Mouse (Mus musculus): ENCODE measurements around the gene Prkag2. TPM values are rescaled to one million over a fixed set of nuclear protein-coding genes. Genes with fewer than 3 reads are reported as not detected.

Prkag2 gene
- total RNA-seq, 4 experiments from 2014 or later = 143 to 198 (median 175) TPM

DNA sequence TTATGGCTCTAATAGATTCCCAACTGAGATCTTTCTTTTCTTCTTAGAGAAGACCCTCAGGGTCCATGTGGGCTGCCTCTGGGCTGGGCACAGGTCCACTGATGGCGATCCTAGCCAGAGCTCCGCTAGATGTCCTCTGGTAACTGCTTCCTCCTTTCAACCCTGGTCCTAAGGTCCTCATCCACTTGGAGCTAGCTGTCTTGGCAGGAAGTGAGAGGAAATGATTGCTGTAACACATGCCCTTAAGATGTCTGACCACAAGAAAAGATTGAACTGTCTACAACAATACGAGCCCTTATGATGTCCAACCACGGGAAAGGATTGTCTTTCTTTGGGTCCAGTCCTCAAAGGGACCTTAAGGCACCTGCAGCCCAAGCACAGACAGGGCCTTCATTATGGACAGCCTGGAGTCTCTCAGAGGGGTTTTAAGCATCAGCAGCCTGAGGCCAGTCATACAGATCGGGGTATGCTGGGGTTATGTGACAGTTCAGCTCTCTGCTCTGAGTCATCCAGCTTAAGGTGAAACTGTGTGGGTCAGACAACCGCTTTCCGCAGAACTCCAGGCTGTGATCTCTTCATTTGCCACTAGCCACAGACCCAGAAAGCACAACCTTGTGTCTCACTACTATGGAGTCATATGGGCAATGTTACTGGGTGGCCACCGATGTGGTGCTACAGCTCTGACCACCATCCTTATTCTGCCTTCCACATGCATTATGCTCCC is 129.7 kb downstream of the Prkag2 start:
- DNase-seq (ENCODE audit: low spot score in 2 of 2) = no peak

- no peak for DNase-seq (ENCODE audit: low spot score in 2 of 2)
These were observed 131.1 kb downstream of the Prkag2 start for GRCm38 (mm10) chr5:24969241-24969880.

DNA sequence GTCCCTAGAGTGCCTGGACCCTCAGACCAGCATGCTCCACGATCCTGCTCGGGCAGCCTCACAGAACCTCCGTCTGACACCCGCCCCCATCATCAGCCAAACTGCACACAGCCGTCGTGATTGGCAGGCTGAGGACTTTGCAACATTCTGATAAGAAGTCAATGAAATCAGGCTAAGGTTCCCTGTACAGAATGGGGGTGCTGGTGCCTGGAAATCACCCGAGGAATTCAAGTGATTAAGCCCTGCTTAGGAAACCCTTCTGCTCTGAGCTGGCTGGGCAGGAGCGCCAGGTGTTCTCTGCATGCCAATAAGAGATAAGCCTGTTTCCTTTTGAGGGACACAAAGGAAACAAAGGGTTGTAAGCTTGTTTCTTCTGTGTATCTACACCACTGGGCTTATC is 131.7 kb downstream of the Prkag2 start:
- DNase-seq (ENCODE audit: low spot score in 2 of 2) = no peak

DNA sequence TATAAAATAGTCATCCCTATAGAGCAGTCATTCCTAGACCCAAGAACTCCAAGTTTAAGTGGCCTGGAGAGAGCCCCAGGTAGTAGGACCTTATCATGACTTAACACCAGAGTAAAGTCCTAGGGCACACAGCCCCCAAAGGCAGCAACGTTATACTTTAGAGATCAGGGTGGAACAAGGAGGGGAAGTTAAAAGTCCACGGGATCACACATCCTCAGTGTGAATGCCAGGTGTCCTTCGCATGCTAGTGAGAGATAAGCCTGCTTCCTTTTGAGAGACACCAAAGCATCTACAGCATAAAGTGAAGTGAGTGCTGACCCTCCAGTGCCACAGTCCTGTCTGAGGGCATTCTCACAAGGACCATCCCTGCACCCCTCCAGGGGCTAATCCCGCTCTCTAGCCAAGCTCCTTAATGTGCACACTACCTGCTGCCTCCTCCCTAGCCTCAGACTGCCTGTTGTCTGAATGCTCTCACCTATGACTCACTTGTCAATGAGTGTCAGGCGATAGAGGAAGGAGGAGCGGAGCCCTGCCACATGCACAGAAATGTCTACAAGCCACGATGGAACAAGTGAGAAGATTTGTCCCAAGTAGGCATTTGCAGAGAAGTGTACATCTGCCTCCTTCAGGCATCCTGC is 132.4 kb downstream of the Prkag2 start:
- DNase-seq (ENCODE audit: low spot score in 2 of 2) = no peak

GRCm38 (mm10) chr5:24963776-24964175 is 136.7 kb downstream of the Prkag2 start:
- DNase-seq (ENCODE audit: low spot score in 2 of 2) = no peak

GRCm38 (mm10) chr5:24960791-24961190 is 139.7 kb downstream of the Prkag2 start:
- peak; percentile 48 to 59 for DNase-seq (ENCODE audit: low spot score in 2 of 2)

- DNase-seq (ENCODE audit: low spot score in 2 of 2) = no peak
These were observed 140.7 kb downstream of the Prkag2 start for GRCm38 (mm10) chr5:24959758-24960157.

GRCm38 (mm10) chr5:24958596-24958995 is 141.8 kb downstream of the Prkag2 start:
- DNase-seq (ENCODE audit: low spot score in 2 of 2) = no peak

GRCm38 (mm10) chr5:24956891-24957290 is 143.6 kb downstream of the Prkag2 start:
- DNase-seq (ENCODE audit: low spot score in 2 of 2) = no peak

- peak; percentile 40 to 51 for DNase-seq (ENCODE audit: low spot score in 2 of 2)
These were observed 147.3 kb downstream of the Prkag2 start for GRCm38 (mm10) chr5:24952842-24953741.

- no peak for DNase-seq (ENCODE audit: low spot score in 2 of 2)
These were observed 148.2 kb downstream of the Prkag2 start for GRCm38 (mm10) chr5:24952212-24952611.

DNA sequence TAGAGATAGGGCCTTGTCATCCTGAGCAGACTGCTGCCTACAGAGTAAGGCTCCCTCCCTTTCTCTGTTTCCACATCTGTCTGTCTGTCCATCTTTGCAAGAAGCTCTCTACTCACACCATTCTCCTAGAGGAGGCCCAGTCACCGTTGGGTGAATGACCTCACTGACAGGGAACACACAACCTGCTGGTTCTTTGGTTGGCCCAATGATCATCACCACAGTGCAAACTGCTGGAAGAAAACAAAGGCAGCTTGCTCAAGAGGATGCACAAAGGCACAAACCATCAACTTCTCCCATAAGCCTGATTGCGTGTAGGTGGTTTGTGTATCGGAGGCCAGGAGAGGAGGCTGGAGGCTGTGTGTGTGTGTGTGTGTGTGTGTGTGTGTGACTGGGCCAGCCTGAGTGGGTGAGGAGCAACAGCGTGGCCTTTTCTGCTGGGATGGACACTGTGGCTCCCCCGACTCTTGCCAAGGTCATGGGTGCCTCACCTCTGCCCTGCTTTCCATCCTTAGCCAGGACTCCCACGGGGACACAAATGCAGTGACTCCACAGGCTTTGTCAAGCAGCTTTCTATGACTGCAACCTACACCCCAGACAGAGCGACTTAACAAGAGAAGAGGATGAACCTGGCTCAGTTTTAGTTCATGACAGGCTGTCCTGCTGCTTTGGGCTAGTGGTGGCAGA is 149.4 kb downstream of the Prkag2 start:
- DNase-seq (ENCODE audit: low spot score in 2 of 2) = no peak

GRCm38 (mm10) chr5:24950039-24950438 is 150.4 kb downstream of the Prkag2 start:
- peak; percentile 39 to 45 for DNase-seq (ENCODE audit: low spot score in 2 of 2)

GRCm38 (mm10) chr5:24938046-24938822 is 162.2 kb downstream of the Prkag2 start:
- DNase-seq (ENCODE audit: low spot score in 2 of 2) = no peak

DNA sequence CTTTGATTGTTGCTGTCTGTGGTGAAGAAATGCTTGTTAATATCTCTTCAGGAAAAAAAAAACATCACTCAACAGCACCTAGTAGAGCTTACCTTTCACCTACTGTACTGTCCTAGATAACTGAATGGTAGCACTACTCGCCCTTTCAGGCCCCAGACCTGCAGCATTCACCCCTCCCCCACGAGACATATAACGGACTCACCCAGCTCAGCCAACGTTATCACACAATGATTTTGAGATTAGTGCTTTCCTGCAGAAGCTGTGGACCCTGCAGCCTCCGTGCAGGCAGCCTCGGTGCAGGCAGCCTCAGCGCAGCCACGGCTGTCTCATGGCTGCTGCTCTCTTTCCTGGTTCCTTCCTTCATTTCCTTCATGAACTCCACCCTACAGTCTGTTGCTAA is 164.0 kb downstream of the Prkag2 start:
- DNase-seq (ENCODE audit: low spot score in 2 of 2) = no peak

- DNase-seq (ENCODE audit: low spot score in 2 of 2) = no peak
These were observed 165.0 kb downstream of the Prkag2 start for GRCm38 (mm10) chr5:24935446-24935845.

GRCm38 (mm10) chr5:24933760-24934159 is 166.7 kb downstream of the Prkag2 start:
- DNase-seq (ENCODE audit: low spot score in 2 of 2) = no peak

DNA sequence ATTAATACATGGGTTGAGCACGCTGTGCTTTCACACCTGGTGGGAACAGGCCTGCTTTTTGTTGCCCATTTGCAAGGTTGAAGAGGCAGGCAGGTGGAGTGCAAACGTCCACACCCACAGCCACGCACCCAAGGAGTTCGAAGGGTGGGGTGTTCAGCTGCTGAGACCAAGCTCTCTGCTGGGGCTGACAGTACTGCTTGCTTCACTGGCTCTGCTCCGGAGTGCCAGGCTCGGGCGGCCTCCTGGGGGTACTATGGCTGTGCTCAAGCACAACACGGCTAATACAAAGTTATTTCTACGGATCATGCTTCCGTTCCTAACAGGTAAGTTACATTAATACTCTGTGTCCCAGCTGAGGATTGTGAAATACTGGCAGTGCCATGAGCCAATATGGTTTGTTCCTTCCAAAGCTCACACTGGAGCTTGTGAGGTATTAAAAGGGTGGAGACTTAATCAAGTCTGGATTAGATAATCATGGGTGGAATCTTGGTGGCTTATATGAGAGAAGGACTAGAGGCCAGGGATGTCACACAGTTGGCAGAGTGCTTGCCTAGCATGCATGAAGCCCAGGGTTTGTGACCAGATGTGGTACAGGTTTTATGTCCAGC is 168.8 kb downstream of the Prkag2 start:
- DNase-seq (ENCODE audit: low spot score in 2 of 2) = no peak

DNA sequence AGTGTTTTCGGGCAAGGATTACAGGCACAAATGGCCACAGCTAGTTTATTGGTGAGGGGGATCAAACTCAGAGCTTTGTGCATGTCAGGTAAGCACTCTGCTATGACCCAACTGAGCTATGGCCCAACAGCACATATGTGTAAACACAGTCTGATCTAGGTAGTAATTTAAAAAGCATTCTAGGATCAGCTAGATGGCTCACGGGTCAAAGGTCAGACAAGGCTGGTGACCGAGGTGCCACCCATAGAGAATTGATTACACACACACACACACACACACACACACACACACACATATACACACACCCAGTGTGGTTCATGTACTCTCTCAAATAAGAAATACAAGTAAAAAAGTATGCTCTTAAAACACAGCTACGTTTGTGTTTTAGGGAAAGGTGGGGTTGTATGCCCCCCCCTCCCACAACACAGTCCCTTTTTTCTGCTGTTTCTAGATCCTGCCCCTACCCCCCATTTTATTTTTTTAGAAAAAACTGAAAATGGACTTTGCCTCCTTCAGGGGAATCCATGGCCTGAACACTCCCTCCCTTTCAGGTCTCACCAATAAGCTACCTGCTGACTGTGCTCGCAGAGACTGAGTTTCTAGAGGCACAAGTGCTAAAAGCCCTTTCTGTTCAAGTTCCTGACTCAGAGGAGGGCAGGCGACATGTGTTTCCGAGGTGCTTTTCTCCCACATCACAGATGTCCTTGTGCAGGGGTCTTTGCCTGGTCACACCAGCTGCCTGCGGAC is 169.4 kb downstream of the Prkag2 start:
- no peak for DNase-seq (ENCODE audit: low spot score in 2 of 2)
